Mouse (Mus musculus) kidney, adult 2 months (tissue): ENCODE data around the gene Setd6. TPM values are rescaled to one million over a fixed set of nuclear protein-coding genes. Genes with fewer than 3 reads are reported as not detected.

Experiments
- DNase-seq: peaks from one replicate; pipeline ENCODE4 v3.0.0; 2021
- H3K27ac ChIP-seq: fragments of 200-500 bp; 2 replicates; pipeline ENCODE4 v1.5.1; 2012; ENCODE audit warnings: low read depth, low read length, control low read depth, inconsistent platforms; ENCODE audit not compliant: insufficient read depth
- H3K27me3 ChIP-seq: fragments of 200-500 bp; replicated peaks from 2 replicates; pipeline ENCODE4 v1.6.1; 2012; ENCODE audit warnings: mild to moderate bottlenecking, moderate library complexity, low read length, inconsistent platforms; ENCODE audit not compliant: control insufficient read depth, insufficient read depth
- H3K36me3 ChIP-seq: fragments of 200-500 bp; 2 replicates; pipeline ENCODE4 v1.6.1; 2012; ENCODE audit warnings: mild to moderate bottlenecking, moderate library complexity, low read length, inconsistent platforms; ENCODE audit not compliant: control insufficient read depth, insufficient read depth
- H3K4me1 ChIP-seq: fragments of 200-500 bp; 2 replicates; pipeline ENCODE4 v1.6.1; 2011; ENCODE audit warnings: low read length; ENCODE audit not compliant: control insufficient read depth, insufficient read depth
- H3K4me3 ChIP-seq: fragments of 200-500 bp; 2 replicates; pipeline ENCODE4 v1.5.1; 2011; ENCODE audit warnings: mild to moderate bottlenecking, low read depth, low read length, control low read depth; ENCODE audit not compliant: insufficient read depth
- CTCF ChIP-seq: fragments of 200-500 bp; conservative IDR thresholded peaks from 2 replicates; pipeline ENCODE4 v1.5.1; 2011; ENCODE audit warnings: low read depth, mild to moderate bottlenecking, control low read depth, low read length, moderate library complexity, mixed read lengths; ENCODE audit not compliant: insufficient read depth, insufficient read length
- POLR2A ChIP-seq: fragments of 200-500 bp; IDR thresholded peaks from one replicate; pipeline ENCODE4 v1.6.1; 2011; ENCODE audit warnings: low read depth, low read length, control low read depth
- WGBS: fragments of 180-500 bp; shearing (Covaris S2); methylation state at CpG from one replicate; pipeline ENCODE4 v1.1.7; 2018; 5-methylcytosine and 5-hydroxymethylcytosine counted together
- polyA plus RNA-seq: library from polyadenylated mRNA; depleted of rRNA; stranded (reverse); fragments of >200 nt; gene quantifications from 2 replicates; pipeline ENCODE4 v1.2.3, GENCODE M21; 2012; rRNA removed

The Setd6 gene
- polyA plus RNA-seq, result 11.4 and 11.5 TPM in 2 replicates

DNA sequence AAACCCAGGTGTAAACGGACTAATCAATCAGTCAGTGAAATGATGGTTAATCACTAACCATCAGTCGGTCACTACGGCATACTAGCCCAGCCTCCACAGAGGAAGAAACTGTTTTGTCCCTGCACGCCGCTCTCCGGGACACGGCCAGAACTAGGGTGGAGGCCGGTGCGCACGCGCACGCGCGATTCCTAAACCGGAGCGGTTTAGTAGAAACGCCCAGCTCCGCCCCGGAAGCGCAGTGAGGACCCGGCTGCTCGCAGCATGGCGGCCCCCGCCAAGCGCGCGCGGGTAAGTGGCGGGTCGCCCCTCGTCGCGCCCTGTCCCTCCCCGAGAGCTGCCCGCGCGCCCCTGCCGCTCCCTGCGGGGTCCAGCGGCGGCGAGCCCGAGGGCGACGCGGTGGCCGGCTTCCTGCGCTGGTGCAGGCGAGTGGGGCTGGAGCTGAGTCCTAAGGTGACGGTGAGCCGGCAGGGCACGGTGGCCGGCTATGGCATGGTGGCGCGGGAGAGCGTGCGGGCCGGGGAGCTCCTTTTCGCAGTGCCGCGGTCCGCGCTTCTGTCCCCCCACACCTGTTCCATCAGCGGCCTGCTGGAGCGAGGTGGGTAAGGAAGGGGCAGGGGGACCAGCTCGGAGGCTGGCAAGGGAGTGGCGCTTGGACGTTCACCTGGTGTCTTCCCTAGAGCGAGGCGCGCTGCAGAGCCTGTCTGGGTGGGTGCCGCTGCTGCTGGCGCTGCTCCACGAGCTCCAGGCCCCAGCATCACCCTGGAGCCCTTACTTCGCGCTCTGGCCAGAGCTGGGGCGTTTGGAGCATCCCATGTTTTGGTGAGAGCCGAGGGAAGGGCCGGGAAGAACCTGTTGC is at the start of gene Setd6:
TSS of gene Setd6 (plus strand) at position 206 of the 856 bp plus-strand sequence.
- peak within 1 kb of the TSS; percentile 18 for H3K27ac ChIP-seq
- peaks cover 5% of the 10 kb centered on the region; the same call in 1 of the 2 replicates for H3K4me1 ChIP-seq
- under 1% methylated on average over 78 of the region's 79 CpGs for WGBS
- peak; percentile 93 for DNase-seq
- no peaks in the 10 kb centered on the region; the same call in none of the 2 replicates for H3K36me3 ChIP-seq
- TF ChIP-seq CTCF (no peak), POLR2A (peak; percentile 30)
- H3K4me3 ChIP-seq, result peak within 1 kb of the TSS; percentile 75
- no peaks in the 10 kb centered on the region for H3K27me3 ChIP-seq

DNA sequence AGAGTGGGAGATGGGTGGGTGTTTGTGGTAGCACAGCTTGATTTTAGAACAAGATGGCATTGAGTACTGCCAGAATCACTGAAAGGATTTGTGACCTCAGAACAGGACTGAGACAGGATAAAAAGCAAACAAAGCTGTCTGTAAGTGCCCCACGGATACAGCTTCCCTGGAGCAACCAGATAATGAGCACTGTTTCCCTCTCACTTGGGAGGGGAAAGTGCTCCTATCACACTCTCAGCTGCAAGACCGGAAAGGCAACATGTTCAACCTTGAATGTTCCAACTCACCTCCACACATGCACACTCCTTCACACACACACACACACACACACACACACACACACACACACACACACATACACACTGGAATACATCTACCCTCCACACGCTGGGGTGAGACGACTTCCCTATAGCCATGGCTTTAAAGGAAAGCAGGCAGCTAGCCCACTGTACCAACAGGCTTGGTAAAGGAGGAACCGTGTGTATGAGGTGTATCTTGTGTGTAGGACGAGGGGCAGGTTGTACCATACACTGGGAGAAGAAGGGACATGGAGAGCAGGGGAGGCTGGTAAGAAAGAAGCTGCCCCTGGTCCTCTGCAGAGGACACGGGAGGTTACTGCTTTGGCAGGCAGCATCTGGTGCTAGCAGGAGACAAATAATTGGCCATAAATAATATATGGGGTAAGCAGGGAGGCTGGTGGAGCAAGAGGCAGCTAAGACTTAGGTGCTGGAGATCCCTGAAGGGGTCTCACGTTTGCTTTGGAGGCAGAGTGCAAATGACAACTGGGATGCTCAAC is 47.3 kb upstream of the Setd6 start:
- WGBS, result 57% methylated on average over 8 of the region's 8 CpGs
- DNase-seq, result no peak
- H3K27me3 ChIP-seq, result no peaks in the 10 kb centered on the region
- no peaks in the 10 kb centered on the region for H3K4me1 ChIP-seq
- H3K27ac ChIP-seq, result no peak overlapping the region
- H3K4me3 ChIP-seq, result no peak overlapping the region
- no peak for TF ChIP-seq CTCF
- TF ChIP-seq POLR2A, result no peak
- H3K36me3 ChIP-seq, result no peaks in the 10 kb centered on the region

DNA sequence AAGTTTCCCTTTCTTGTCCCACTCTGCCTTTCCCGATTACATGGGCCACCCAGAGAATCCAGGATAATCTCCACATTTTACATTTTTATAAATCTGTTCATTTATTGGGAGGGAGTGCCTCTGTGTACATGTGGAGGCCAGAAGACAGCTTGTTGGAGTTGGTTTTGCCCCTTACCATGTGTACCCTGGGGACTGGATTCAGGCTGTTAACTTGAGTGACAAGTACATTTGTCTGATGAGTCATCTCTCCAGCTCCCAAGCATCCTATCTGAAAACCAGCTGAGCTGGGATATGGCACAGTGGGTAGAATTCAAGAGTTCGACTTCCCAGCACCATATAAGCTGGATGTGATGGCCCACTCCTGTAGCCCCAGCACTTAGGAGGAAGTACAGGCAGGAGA is 45.7 kb upstream of the Setd6 start:
- H3K4me3 ChIP-seq, result no peak overlapping the region
- 76% methylated on average over 2 of the region's 2 CpGs for WGBS
- no peak for DNase-seq
- TF ChIP-seq POLR2A (no peak), CTCF (no peak)
- no peaks in the 10 kb centered on the region for H3K27me3 ChIP-seq
- no peaks in the 10 kb centered on the region for H3K36me3 ChIP-seq
- H3K27ac ChIP-seq, result no peak overlapping the region
- no peaks in the 10 kb centered on the region for H3K4me1 ChIP-seq

DNA sequence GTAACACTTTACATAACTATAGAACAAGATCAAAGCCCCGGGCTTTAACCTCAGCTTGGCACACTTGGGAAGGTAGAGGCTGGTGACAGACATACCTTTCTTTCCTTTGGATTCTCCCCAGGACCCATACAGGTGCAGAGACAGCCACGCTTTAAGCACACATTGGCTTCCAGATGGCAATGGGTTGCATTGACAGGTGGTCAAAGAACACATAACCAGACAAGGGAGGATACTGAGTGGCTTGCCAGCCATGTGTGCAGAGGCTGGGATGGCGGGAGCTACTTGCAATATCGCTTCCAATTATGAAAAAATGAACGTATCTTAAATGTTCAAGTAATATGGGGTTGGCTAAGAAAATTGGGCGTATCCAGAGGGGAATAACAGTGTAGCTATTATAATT is 43.8 kb upstream of the Setd6 start:
- WGBS, result 91% methylated on average over 6 of the region's 6 CpGs
- no peak overlapping the region for H3K27ac ChIP-seq
- no peaks in the 10 kb centered on the region for H3K27me3 ChIP-seq
- no peaks in the 10 kb centered on the region for H3K36me3 ChIP-seq
- H3K4me1 ChIP-seq, result no peaks in the 10 kb centered on the region
- DNase-seq, result no peak
- no peak overlapping the region for H3K4me3 ChIP-seq
- TF ChIP-seq CTCF, result no peak
- TF ChIP-seq POLR2A, result no peak

DNA sequence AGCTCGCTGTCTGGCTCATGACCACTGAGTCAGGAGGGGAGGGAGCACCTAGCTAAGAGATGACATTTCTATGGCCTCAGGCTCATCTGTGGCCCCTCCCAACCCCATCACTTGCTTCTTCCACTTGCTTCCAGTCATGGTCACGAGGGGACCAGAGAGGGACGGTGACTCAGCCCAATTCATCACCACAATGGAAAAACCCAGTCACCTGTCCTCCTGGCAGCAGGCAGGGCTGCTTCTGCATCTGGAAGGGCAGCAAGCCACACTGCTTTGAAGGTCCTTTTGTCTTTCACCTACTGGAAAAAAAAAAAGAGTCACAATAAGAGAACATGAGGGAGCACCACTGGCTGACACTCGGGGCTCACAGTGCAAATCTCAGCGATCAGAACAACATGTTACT is 42.9 kb upstream of the Setd6 start:
- no peak for DNase-seq
- WGBS, result 73% methylated on average over 5 of the region's 5 CpGs

DNA sequence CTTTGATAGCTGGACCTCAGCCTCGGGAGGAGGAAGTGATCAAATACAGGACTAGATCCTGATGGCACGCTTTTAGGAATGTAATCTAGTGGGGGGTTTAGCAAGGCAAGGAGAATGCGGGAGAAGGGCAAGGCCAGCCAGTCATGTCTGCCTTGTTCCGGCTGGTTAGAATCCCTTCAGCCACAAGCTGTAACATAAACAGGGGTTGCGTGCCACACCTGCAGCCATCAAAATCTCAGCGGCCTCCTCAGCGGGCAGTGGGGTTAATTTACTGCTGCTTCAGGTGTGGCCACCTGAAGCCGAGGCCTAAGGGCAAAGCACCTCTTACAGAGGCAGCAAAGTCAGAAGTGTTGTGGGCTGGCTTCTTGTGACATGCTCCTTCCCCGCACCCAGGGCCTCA is 39.0 kb upstream of the Setd6 start, which contains the start of gene Ndrg4:
TSS of gene Ndrg4 (plus strand) at position 350 of the 400 bp plus-strand sequence.
- no peak for DNase-seq
- TF ChIP-seq POLR2A (no peak), CTCF (no peak)
- H3K27me3 ChIP-seq, result no peaks in the 10 kb centered on the region
- no peaks in the 10 kb centered on the region for H3K4me1 ChIP-seq
- H3K36me3 ChIP-seq, result no peaks in the 10 kb centered on the region
- peak within 1 kb of the TSS; percentile 38; the same call in 1 of the 2 replicates for H3K4me3 ChIP-seq
- WGBS, result 43% methylated on average over 9 of the region's 9 CpGs
- H3K27ac ChIP-seq, result no peak within 1 kb of the TSS

More for the DNA sequence above, 42.9 kb upstream of the Setd6 start:
- TF ChIP-seq POLR2A, result no peak
- Histone ChIP-seq H3K27ac (no peak overlapping the region), H3K4me3 (no peak overlapping the region), H3K27me3 (no peaks in the 10 kb centered on the region), H3K36me3 (no peaks in the 10 kb centered on the region), H3K4me1 (no peaks in the 10 kb centered on the region)

DNA sequence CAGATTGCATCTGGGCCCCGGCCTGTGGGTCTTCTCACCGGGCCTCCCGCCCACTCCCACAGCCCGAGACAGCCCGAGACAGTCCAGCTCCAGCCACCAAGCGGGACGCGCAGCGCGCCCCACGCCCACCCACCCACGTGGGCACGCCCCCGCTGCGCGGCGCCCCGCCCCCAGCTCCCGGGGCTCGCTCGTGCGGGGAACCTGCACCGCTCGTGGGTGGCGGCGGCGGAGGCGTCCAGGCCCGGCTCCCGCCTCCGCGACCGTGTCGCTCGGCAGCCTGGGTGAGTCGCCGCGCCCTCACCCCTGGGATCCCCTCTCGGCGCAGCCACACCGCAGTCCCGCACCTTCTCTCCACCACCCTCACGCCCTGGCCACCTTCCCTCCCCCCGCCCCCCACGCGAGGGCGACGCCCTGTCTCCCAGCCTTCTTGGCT is 38.1 kb upstream of the Setd6 start:
- no peaks in the 10 kb centered on the region for H3K27me3 ChIP-seq

More for the DNA sequence above, 38.1 kb upstream of the Setd6 start:
- H3K36me3 ChIP-seq, result no peaks in the 10 kb centered on the region
- no peaks in the 10 kb centered on the region for H3K4me1 ChIP-seq
- DNase-seq, result no peak
- peak overlapping the region; percentile 38; the same call in 1 of the 2 replicates for H3K4me3 ChIP-seq
- 2% methylated on average over 47 of the region's 48 CpGs for WGBS
- no peak for TF ChIP-seq CTCF
- TF ChIP-seq POLR2A, result no peak
- H3K27ac ChIP-seq, result no peak overlapping the region
